Mouse (Mus musculus) kidney, embryonic 14.5 days (tissue): ENCODE measurements around the gene Dtl. TPM values are rescaled to one million over a fixed set of nuclear protein-coding genes. Genes with fewer than 3 reads are reported as not detected.

ENCODE experiments used
- ATAC-seq: fragments of 200-750 bp; cut with Nextera tagmentation; 2 replicates; pipeline ENCODE4 v1.8.0; 2017; ENCODE audit warnings: moderate number of reproducible peaks, mild to moderate bottlenecking, moderate TSS enrichment, moderate library complexity; ENCODE audit not compliant: low FRiP score, low TSS enrichment
- H3K27ac ChIP-seq: fragments of 300-500 bp; sonication (generic); 2 replicates; pipeline ENCODE4 v1.5.1; 2014; ENCODE audit warnings: low read depth, mild to moderate bottlenecking, low read length, moderate library complexity, mixed read lengths
- H3K27me3 ChIP-seq: fragments of 300-500 bp; sonication (generic); 2 replicates; pipeline ENCODE4 v1.6.1; 2014; ENCODE audit warnings: mild to moderate bottlenecking, low read length; ENCODE audit not compliant: control insufficient read depth, insufficient read depth
- H3K36me3 ChIP-seq: fragments of 300-500 bp; sonication (generic); 2 replicates; pipeline ENCODE4 v1.6.1; 2014; ENCODE audit warnings: low read length, mixed read lengths; ENCODE audit not compliant: control insufficient read depth, insufficient read depth
- H3K4me1 ChIP-seq: fragments of 300-500 bp; sonication (generic); 2 replicates; pipeline ENCODE4 v1.6.1; 2014; ENCODE audit warnings: low read length, mixed read lengths; ENCODE audit not compliant: control insufficient read depth, insufficient read depth
- H3K4me2 ChIP-seq: fragments of 300-500 bp; sonication (generic); replicated peaks from 2 replicates; pipeline ENCODE4 v1.6.1; 2014; ENCODE audit warnings: low read depth, mild to moderate bottlenecking, low read length
- H3K4me3 ChIP-seq: fragments of 300-500 bp; sonication (generic); 2 replicates; pipeline ENCODE4 v1.5.1; 2014; ENCODE audit warnings: mild to moderate bottlenecking, low read length
- H3K9ac ChIP-seq: fragments of 300-500 bp; sonication (generic); 2 replicates; pipeline ENCODE4 v1.6.1; 2014; ENCODE audit warnings: low read depth, mild to moderate bottlenecking, low read length, moderate library complexity
- H3K9me3 ChIP-seq: fragments of 300-500 bp; sonication (generic); 2 replicates; pipeline ENCODE4 v1.6.1; 2016; ENCODE audit warnings: low read length; ENCODE audit not compliant: control insufficient read depth
- WGBS: fragments of 180-500 bp; shearing (Covaris S2); extraction: QIAGEN DNeasy Blood & Tissue Kit; methylation state at CpG from one replicate; pipeline ENCODE4 v1.1.7; 2014; 5-methylcytosine and 5-hydroxymethylcytosine counted together
- polyA plus RNA-seq: library from polyadenylated mRNA; unstranded; fragments of >200 nt; fragmentation: Nextera tagmentation; extraction: Ambion mirVana; gene quantifications from 2 replicates; pipeline ENCODE4 v1.2.1, GENCODE M21; 2014

Dtl gene
- polyA plus RNA-seq, 1 experiment from 2014 or later, result 81.3 TPM

DNA sequence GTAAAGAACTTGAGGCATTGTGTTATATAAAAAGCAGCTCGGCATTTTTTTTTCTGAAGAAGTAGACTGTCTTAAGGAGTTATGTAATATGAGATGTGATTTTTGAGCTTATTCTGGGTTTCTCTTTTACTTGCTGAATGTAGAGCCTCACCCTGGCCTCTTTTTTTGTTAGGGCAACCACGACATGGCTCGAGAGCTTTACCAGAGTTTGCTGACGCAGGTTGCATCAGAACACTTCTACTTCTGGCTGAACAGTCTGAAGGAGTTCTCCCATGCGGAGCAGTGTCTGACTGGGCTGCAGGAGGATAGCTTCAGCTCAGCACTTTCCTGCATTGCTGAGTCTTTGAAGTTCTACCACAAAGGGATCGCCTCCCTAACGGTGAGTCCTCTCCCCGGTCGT is 36.3 kb upstream of the Dtl start:
- H3K36me3 ChIP-seq, result peaks cover 99% of the 10 kb centered on the region
- WGBS, result 88% methylated on average over 9 of the region's 9 CpGs
- no peak for ATAC-seq
- no peak overlapping the region for H3K9ac ChIP-seq
- H3K4me3 ChIP-seq, result no peak overlapping the region
- no peaks in the 10 kb centered on the region for H3K9me3 ChIP-seq
- H3K4me1 ChIP-seq, result no peaks in the 10 kb centered on the region
- H3K4me2 ChIP-seq, result no peak overlapping the region
- no peaks in the 10 kb centered on the region for H3K27me3 ChIP-seq
- no peak overlapping the region for H3K27ac ChIP-seq

DNA sequence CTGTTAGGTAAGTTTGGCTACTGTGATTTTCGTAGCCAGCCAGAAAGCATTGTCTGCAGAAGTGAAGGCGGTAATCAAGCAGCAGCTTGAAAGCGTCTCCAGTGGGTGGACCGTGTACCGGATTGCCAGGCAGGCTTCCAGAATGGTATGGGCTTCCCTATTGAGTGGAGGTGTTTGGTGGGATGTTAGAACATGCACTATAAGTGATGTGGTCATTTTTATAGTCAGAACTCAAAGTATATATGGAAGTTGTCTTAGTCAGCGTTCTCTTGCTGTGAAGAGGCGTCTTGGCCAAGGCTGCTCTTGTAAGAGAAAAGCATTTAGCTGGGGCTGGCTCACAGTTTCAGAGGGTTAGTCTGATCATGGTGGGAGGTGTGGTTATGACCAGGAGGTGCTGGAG is 35.0 kb upstream of the Dtl start:
- Histone ChIP-seq H3K4me2 (no peak overlapping the region), H3K36me3 (peaks cover 95% of the 10 kb centered on the region), H3K27ac (no peak overlapping the region), H3K4me1 (no peaks in the 10 kb centered on the region), H3K9me3 (no peaks in the 10 kb centered on the region), H3K9ac (no peak overlapping the region), H3K4me3 (no peak overlapping the region), H3K27me3 (no peaks in the 10 kb centered on the region)
- ATAC-seq, result no peak
- whole genome bisulfite sequencing, result 97% methylated on average over 7 of the region's 7 CpGs

DNA sequence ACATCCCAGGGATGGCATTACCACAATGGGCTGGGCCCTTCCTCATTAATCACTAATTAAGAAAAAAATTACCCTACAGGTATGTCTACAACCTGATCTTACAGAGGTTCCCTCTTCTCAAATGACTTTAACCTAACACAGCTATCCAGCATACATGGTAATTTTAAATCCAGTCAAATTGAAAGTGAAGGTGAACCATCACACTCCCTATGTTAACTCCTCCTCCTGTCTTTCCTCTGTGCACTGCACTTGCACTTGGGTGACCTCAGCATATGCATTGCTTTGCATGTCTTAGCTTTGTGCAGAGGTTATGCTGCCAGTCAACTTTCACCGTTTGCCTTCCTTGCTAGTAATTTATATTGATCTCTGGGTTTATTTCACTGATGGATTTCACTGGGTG is 34.2 kb upstream of the Dtl start:
- Histone ChIP-seq H3K4me2 (no peak overlapping the region), H3K9ac (no peak overlapping the region), H3K4me1 (no peaks in the 10 kb centered on the region), H3K36me3 (peaks cover 93% of the 10 kb centered on the region), H3K27me3 (no peaks in the 10 kb centered on the region), H3K9me3 (no peaks in the 10 kb centered on the region), H3K27ac (no peak overlapping the region), H3K4me3 (no peak overlapping the region)
- 80% methylated on average over 1 of the region's 1 CpGs for WGBS
- no peak for ATAC-seq

DNA sequence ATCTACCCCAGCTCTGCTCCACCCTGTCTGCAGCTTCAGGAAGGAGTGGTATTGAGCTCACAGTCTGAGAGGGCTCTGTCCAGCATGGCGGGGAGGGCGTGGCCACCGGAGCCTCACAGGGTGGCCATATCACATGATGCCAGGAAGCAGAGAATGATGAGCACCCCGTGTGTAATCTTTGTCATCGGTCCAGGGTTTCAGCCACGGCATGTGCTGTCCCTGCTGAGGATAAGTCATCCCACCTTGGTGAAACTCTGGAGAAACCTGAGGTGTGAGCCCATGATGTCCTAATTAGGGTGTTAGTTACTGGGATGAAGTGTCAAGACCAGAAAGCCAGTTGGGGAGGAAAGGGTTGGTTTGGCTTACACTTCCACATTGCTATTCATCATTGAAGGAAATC is 33.7 kb upstream of the Dtl start:
- Histone ChIP-seq H3K4me1 (no peaks in the 10 kb centered on the region), H3K4me3 (no peak overlapping the region), H3K27me3 (no peaks in the 10 kb centered on the region), H3K27ac (no peak overlapping the region), H3K9ac (no peak overlapping the region), H3K36me3 (peaks cover 91% of the 10 kb centered on the region), H3K4me2 (no peak overlapping the region), H3K9me3 (no peaks in the 10 kb centered on the region)
- WGBS, result 95% methylated on average over 6 of the region's 6 CpGs
- no peak for ATAC-seq

DNA sequence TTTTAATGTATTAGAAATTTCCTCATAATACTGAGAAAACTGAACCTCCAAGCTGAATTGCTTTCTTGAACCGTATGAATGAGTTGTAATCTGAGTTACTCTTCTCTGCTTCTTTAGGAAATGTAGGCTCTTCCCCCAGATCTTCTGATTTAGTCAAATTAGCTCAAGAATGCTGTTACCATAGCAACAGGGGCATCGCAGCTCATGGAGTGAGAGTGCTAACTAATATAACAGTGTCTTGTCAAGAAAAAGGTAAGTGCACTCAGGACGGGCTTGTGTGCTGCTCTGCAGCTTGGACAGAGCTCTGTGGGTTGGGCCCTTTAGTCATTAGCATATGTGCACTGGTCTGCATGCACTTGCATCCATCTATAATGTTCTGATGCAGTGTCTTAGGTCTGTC is 29.3 kb upstream of the Dtl start:
- H3K36me3 ChIP-seq, result peaks cover 64% of the 10 kb centered on the region

DNA sequence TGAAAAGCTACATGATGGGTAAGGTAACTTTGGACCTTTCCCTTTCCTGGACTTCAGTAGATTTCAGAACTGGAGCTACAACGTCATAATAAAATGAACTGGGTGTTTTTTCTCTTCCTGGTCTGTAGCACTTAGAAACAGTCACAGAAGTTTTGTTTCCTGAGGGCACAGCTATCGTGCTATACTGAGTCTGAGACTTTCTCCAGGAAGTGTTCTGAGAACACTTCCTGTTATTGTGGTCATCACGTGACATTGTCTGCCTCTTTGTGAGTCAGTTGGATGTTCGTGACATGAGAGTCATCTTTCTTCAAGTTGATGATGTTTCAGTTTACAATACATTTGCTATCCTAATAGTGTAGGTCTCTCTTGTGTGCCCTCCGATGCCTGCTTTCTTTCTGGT is 23.9 kb upstream of the Dtl start:
- H3K27ac ChIP-seq, result no peak overlapping the region

More for the DNA sequence above, 29.3 kb upstream of the Dtl start:
- no peak for ATAC-seq
- Histone ChIP-seq H3K9ac (no peak overlapping the region), H3K27ac (no peak overlapping the region), H3K4me2 (no peak overlapping the region), H3K4me1 (no peaks in the 10 kb centered on the region), H3K27me3 (no peaks in the 10 kb centered on the region), H3K9me3 (no peaks in the 10 kb centered on the region), H3K4me3 (no peak overlapping the region)
- 78% methylated on average over 3 of the region's 3 CpGs for WGBS

DNA sequence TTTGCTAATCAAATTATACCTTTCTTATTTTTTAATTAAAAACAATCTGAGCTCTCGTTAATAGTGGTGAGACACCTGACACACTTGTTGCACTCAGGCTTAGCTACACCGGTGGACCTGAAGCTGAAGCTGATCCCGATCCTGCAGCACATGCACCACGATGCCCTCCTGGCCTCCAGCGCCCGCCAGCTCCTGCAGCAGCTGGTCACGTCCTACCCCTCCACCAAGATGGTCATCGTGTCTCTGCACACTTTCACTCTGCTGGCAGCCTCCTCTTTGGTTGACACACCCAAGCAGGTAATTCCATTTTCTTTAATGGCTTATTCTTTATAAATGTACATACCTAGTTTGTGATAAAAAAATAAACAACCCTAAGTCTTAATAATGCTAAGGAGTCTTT is 20.7 kb upstream of the Dtl start:
- Histone ChIP-seq H3K27ac (no peak overlapping the region), H3K27me3 (no peaks in the 10 kb centered on the region), H3K4me2 (no peak overlapping the region), H3K9me3 (no peaks in the 10 kb centered on the region), H3K9ac (no peak overlapping the region), H3K4me1 (no peaks in the 10 kb centered on the region), H3K36me3 (peaks cover 67% of the 10 kb centered on the region), H3K4me3 (no peak overlapping the region)
- ATAC-seq, result no peak
- WGBS, result 94% methylated on average over 8 of the region's 8 CpGs

More for the DNA sequence above, 23.9 kb upstream of the Dtl start:
- Histone ChIP-seq H3K4me2 (no peak overlapping the region), H3K4me1 (no peaks in the 10 kb centered on the region), H3K9me3 (no peaks in the 10 kb centered on the region), H3K9ac (no peak overlapping the region), H3K36me3 (peaks cover 63% of the 10 kb centered on the region), H3K4me3 (no peak overlapping the region), H3K27me3 (no peaks in the 10 kb centered on the region)
- 76% methylated on average over 5 of the region's 5 CpGs for WGBS
- ATAC-seq, result no peak

DNA sequence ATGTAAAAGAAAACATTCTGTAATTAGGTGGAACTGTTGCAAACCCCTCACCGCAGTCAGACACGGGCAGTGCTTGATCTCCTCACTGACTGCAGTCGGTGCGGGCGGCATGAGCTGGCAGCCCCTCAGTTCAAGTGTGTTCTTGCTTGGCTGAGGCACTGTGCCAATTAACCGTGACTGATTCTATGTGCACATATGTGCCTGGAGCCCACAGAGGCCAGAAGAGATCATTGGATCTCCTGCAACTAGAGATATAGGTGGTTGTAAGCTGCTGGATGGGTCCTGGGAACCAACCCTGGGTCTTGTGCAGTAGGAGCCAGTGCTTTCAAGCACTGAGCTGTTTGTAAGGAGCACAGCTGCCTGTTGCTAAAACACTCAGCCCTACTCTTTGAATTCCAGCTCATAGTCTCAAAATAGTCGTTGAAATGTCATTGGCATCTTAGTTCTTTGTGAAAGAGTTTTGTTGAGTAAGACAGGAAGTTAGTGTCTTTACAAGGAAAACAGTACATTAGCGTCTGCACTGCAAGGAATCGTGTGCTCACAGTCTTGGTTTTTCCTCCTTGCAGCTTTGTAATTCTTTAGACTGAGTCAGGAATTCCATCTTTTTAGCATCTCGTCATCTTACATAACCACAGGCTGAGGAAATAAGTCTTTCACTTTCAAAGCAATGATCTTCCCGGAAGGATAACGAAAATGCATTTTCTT is 16.8 kb upstream of the Dtl start:
- H3K36me3 ChIP-seq, result peaks cover 79% of the 10 kb centered on the region
- WGBS, result 88% methylated on average over 12 of the region's 12 CpGs

DNA sequence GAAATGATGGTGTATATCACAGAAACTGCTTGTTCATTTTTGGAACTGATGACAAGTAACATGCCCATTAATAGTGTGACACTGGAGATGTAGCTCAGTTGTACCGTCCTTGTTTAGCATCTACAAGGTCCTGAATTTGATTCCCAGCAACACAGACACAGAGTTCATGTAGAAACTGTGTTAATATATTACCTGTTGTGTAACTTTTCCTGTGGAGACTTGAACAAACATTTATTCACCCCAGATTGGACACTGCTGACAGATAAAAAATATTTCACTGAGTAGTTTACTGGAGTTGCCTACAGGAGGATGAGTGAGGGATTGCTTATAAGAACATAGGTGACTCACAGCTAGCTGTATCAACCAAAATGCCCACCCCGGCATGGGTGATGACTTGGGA is 13.4 kb upstream of the Dtl start:
- H3K27ac ChIP-seq, result no peak overlapping the region
- H3K27me3 ChIP-seq, result no peaks in the 10 kb centered on the region
- WGBS, result 97% methylated on average over 2 of the region's 2 CpGs
- H3K4me3 ChIP-seq, result no peak overlapping the region
- no peaks in the 10 kb centered on the region for H3K4me1 ChIP-seq
- no peak overlapping the region for H3K9ac ChIP-seq
- peaks cover 76% of the 10 kb centered on the region for H3K36me3 ChIP-seq
- no peak overlapping the region for H3K4me2 ChIP-seq
- H3K9me3 ChIP-seq, result no peaks in the 10 kb centered on the region
- no peak for ATAC-seq

More for the DNA sequence above, 16.8 kb upstream of the Dtl start:
- H3K9ac ChIP-seq, result no peak overlapping the region
- no peaks in the 10 kb centered on the region for H3K4me1 ChIP-seq
- no peaks in the 10 kb centered on the region for H3K27me3 ChIP-seq
- no peaks in the 10 kb centered on the region for H3K9me3 ChIP-seq
- no peak overlapping the region for H3K4me3 ChIP-seq
- H3K4me2 ChIP-seq, result no peak overlapping the region
- no peak for ATAC-seq
- H3K27ac ChIP-seq, result no peak overlapping the region
